Mouse (Mus musculus): ENCODE measurements around the gene Galnt14. TPM values are rescaled to one million over a fixed set of nuclear protein-coding genes. Genes with fewer than 3 reads are reported as not detected.

Gene Galnt14
- total RNA-seq, 2 experiments from 2014 or later: 0.14 TPM; not detected in 1

GRCm38 (mm10) chr17:73592081-73592480, 118.2 kb downstream of the Galnt14 start:
- intact Hi-C loops (cut with DNase I; ENCODE audit: low total_unique reads): no loop called here
- DNase-seq: no peak

- intact Hi-C loops (cut with DNase I; ENCODE audit: low total_unique reads): no loop called here
These were observed 122.7 kb downstream of the Galnt14 start for GRCm38 (mm10) chr17:73587573-73587972.

GRCm38 (mm10) chr17:73574186-73574585, 136.1 kb downstream of the Galnt14 start:
- intact Hi-C loops (cut with DNase I; ENCODE audit: low total_unique reads): loop anchor here (5.0 to 10.0 kb wide), 2 partner anchors 168 to 311 kb away; no protein-coding TSS in a partner anchor
- DNase-seq: no peak

More at GRCm38 (mm10) chr17:73587573-73587972, 122.7 kb downstream of the Galnt14 start:
- DNase-seq: no peak

GRCm38 (mm10) chr17:73572881-73573280, 137.4 kb downstream of the Galnt14 start:
- intact Hi-C loops (cut with DNase I; ENCODE audit: low total_unique reads): loop anchor here (5.0 to 10.0 kb wide), 2 partner anchors 169 to 312 kb away; no protein-coding TSS in a partner anchor
- no peak for DNase-seq

- DNase-seq: peak; percentile 42
- intact Hi-C loops (cut with DNase I; ENCODE audit: low total_unique reads): loop anchor here (5.0 to 10.0 kb wide), 2 partner anchors 170 to 312 kb away; no protein-coding TSS in a partner anchor
These were observed 137.8 kb downstream of the Galnt14 start for GRCm38 (mm10) chr17:73572440-73572839.

GRCm38 (mm10) chr17:73571961-73572360, 138.3 kb downstream of the Galnt14 start:
- DNase-seq: no peak
- intact Hi-C loops (cut with DNase I; ENCODE audit: low total_unique reads): loop anchor here (5.0 to 10.0 kb wide), 2 partner anchors 170 to 313 kb away; no protein-coding TSS in a partner anchor

- intact Hi-C loops (cut with DNase I; ENCODE audit: low total_unique reads): no loop called here
- DNase-seq: no peak
These were observed 142.0 kb downstream of the Galnt14 start for GRCm38 (mm10) chr17:73568204-73568603.

GRCm38 (mm10) chr17:73561149-73561548, 149.1 kb downstream of the Galnt14 start:
- DNase-seq: no peak
- intact Hi-C loops (cut with DNase I; ENCODE audit: low total_unique reads): no loop called here

GRCm38 (mm10) chr17:73560208-73560784, 150.0 kb downstream of the Galnt14 start:
- intact Hi-C loops (cut with DNase I; ENCODE audit: low total_unique reads): no loop called here
- no peak for DNase-seq

- intact Hi-C loops (cut with DNase I; ENCODE audit: low total_unique reads): no loop called here
- no peak for DNase-seq
These were observed 150.8 kb downstream of the Galnt14 start for GRCm38 (mm10) chr17:73559498-73559897.

- intact Hi-C loops (cut with DNase I; ENCODE audit: low total_unique reads): no loop called here
- no peak for DNase-seq
These were observed 153.2 kb downstream of the Galnt14 start for GRCm38 (mm10) chr17:73557101-73557500.

- no peak for DNase-seq
- intact Hi-C loops (cut with DNase I; ENCODE audit: low total_unique reads): no loop called here
These were observed 153.8 kb downstream of the Galnt14 start for GRCm38 (mm10) chr17:73556436-73556835.

- DNase-seq: no peak
- intact Hi-C loops (cut with DNase I; ENCODE audit: low total_unique reads): no loop called here
These were observed 155.6 kb downstream of the Galnt14 start for GRCm38 (mm10) chr17:73554668-73555067.

GRCm38 (mm10) chr17:73548783-73549566, 161.3 kb downstream of the Galnt14 start:
- DNase-seq: no peak

GRCm38 (mm10) chr17:73548119-73548518, 162.1 kb downstream of the Galnt14 start:
- intact Hi-C loops (cut with DNase I; ENCODE audit: low total_unique reads): no loop called here

More at GRCm38 (mm10) chr17:73548783-73549566, 161.3 kb downstream of the Galnt14 start:
- intact Hi-C loops (cut with DNase I; ENCODE audit: low total_unique reads): no loop called here

GRCm38 (mm10) chr17:73547483-73547882, 162.8 kb downstream of the Galnt14 start:
- intact Hi-C loops (cut with DNase I; ENCODE audit: low total_unique reads): no loop called here
- no peak for DNase-seq

More at GRCm38 (mm10) chr17:73548119-73548518, 162.1 kb downstream of the Galnt14 start:
- DNase-seq: no peak

GRCm38 (mm10) chr17:73541911-73542310, 168.3 kb downstream of the Galnt14 start:
- no peak for DNase-seq
- intact Hi-C loops (cut with DNase I; ENCODE audit: low total_unique reads): no loop called here

GRCm38 (mm10) chr17:73541233-73541570, 169.1 kb downstream of the Galnt14 start:
- DNase-seq: no peak
- intact Hi-C loops (cut with DNase I; ENCODE audit: low total_unique reads): no loop called here

- intact Hi-C loops (cut with DNase I; ENCODE audit: low total_unique reads): no loop called here
- DNase-seq: no peak
These were observed 169.6 kb downstream of the Galnt14 start for GRCm38 (mm10) chr17:73540409-73541232.

GRCm38 (mm10) chr17:73531896-73532295, 178.4 kb downstream of the Galnt14 start:
- intact Hi-C loops (cut with DNase I; ENCODE audit: low total_unique reads): no loop called here
- no peak for DNase-seq
